In genomic region chr1:150760801-150761331, GRCm38 (mm10) we compare ENCODE assay signal across 21 mouse cellular contexts.
DNase-seq lines count a peak whose midpoint lies in the region; ATAC-seq and TF ChIP-seq lines count a peak whose summit lies in the region.
"Had no signal": no experiment of that assay in that cellular context is flagged by ENCODE, and none has a peak within 500 bp of the region (broad histone marks: within the 10 kb centered on the region; RNA-seq: fewer than 3 reads in every experiment).

No protein-coding gene starts in this region.

- H3K4me3 ChIP-seq in forebrain, postnatal 0 days (ENCODE audit: low read depth, low read length) = no peak overlapping the region
- H3K4me3 ChIP-seq in forebrain, embryonic 10.5 days = no peak overlapping the region
- H3K4me3 ChIP-seq in lung, embryonic 15.5 days = no peak overlapping the region
- H3K4me3 ChIP-seq in embryonic facial prominence, embryonic 15.5 days (replicated peaks) = no peak overlapping the region
- H3K4me3 ChIP-seq: erythroblast, embryonic 14.5 days; layer of hippocampus, adult 2 months; midbrain, embryonic 13.5 days had no signal

- no peaks in the 10 kb centered on the region for H3K36me3 ChIP-seq in forebrain, postnatal 0 days (ENCODE audit: insufficient read depth)
- H3K36me3 ChIP-seq in forebrain, embryonic 10.5 days (replicated peaks) = no peaks in the 10 kb centered on the region
- H3K36me3 ChIP-seq in lung, embryonic 15.5 days = no peaks in the 10 kb centered on the region
- 0 out of 2 replicates have a peak, but pooled peaks cover 9% of the 10 kb centered on the region for H3K36me3 ChIP-seq in embryonic facial prominence, embryonic 15.5 days
- H3K36me3 ChIP-seq: midbrain, embryonic 13.5 days had no signal

- 44% methylated on average over 2 of the region's 2 CpGs for WGBS in forebrain, postnatal 0 days
- WGBS in forebrain, embryonic 10.5 days = 51% methylated on average over 2 of the region's 2 CpGs
- 47% methylated on average over 2 of the region's 2 CpGs for WGBS in lung, embryonic 15.5 days
- 37% methylated on average over 2 of the region's 2 CpGs for WGBS in embryonic facial prominence, embryonic 15.5 days

- H3K27ac ChIP-seq in forebrain, postnatal 0 days (ENCODE audit: low read depth, low read length) = no peak overlapping the region
- no peak overlapping the region for H3K27ac ChIP-seq in forebrain, embryonic 10.5 days
- H3K27ac ChIP-seq in lung, embryonic 15.5 days = no peak overlapping the region
- 0 out of 2 replicates have a peak overlapping the region, but pooled peaks have one; percentile 11 for H3K27ac ChIP-seq in embryonic facial prominence, embryonic 15.5 days (replicated peaks)
- H3K27ac ChIP-seq: hindbrain, embryonic 14.5 days; kidney, postnatal 0 days; layer of hippocampus, adult 2 months; midbrain, embryonic 13.5 days; stomach, postnatal 0 days had no signal

- TF ChIP-seq CTCF in forebrain, postnatal 0 days (IDR thresholded peaks at IDR 0.05; ENCODE audit: low read depth) = no peak

- peak; percentile 25 for ATAC-seq in forebrain, postnatal 0 days
- ATAC-seq in lung, embryonic 15.5 days (ENCODE audit: borderline replicate concordance, extremely low read depth, low FRiP score, low TSS enrichment) = 0 out of 2 replicates have a peak, but pooled peaks have one; percentile 32
- ATAC-seq in embryonic facial prominence, embryonic 15.5 days (ENCODE audit: insufficient number of reproducible peaks, low FRiP score, low TSS enrichment, low read depth) = peak; percentile 47; the same call in 1 of the 2 replicates
- peak; percentile 46 for ATAC-seq in megakaryocyte progenitor cell, adult 5-6 weeks (replicated peaks; ENCODE audit: poor library complexity)
- ATAC-seq: intestine, embryonic 16.5 days; midbrain, embryonic 13.5 days had no signal

- no peak for DNase-seq in forebrain, postnatal 0 days
- DNase-seq in forebrain, embryonic 10.5 days (ENCODE audit: extremely low spot score, low spot score) = no peak
- no peak for DNase-seq in lung, postnatal 25 days (ENCODE audit: low spot score)
- no peak for DNase-seq in MN1 (ENCODE audit: low spot score)
- DNase-seq in layer of hippocampus, postnatal 36 days = no peak
- DNase-seq: adrenal gland, adult 2 months; B cell, adult 2 months; cerebellum, adult 2 months; lung, adult 2 months; right cerebral cortex, adult 18-20 months; thymus, postnatal 14 days had no signal

- no peaks in the 10 kb centered on the region for H3K27me3 ChIP-seq in forebrain, postnatal 0 days (ENCODE audit: insufficient read depth, low read length)
- H3K27me3 ChIP-seq in forebrain, embryonic 10.5 days (ENCODE audit: poor library complexity, severe bottlenecking) = no peaks in the 10 kb centered on the region
- no peaks in the 10 kb centered on the region for H3K27me3 ChIP-seq in lung, embryonic 15.5 days
- no peaks in the 10 kb centered on the region for H3K27me3 ChIP-seq in embryonic facial prominence, embryonic 15.5 days
- H3K27me3 ChIP-seq: midbrain, embryonic 13.5 days had no signal

- H3K4me1 ChIP-seq in forebrain, postnatal 0 days (ENCODE audit: insufficient read depth) = no peaks in the 10 kb centered on the region
- H3K4me1 ChIP-seq in forebrain, embryonic 10.5 days = no peaks in the 10 kb centered on the region
- H3K4me1 ChIP-seq in lung, embryonic 15.5 days = peaks cover 18% of the 10 kb centered on the region
- H3K4me1 ChIP-seq in embryonic facial prominence, embryonic 15.5 days = 0 out of 2 replicates have a peak, but pooled peaks cover 4% of the 10 kb centered on the region
- H3K4me1 ChIP-seq: midbrain, embryonic 13.5 days had no signal

- H3K9ac ChIP-seq in forebrain, postnatal 0 days = no peak overlapping the region
- no peak overlapping the region for H3K9ac ChIP-seq in lung, embryonic 15.5 days
- no peak overlapping the region for H3K9ac ChIP-seq in embryonic facial prominence, embryonic 15.5 days
- H3K9ac ChIP-seq: hindbrain, embryonic 14.5 days; midbrain, embryonic 13.5 days had no signal

- H3K4me2 ChIP-seq in forebrain, postnatal 0 days (ENCODE audit: low read depth) = no peak overlapping the region
- no peak overlapping the region for H3K4me2 ChIP-seq in lung, embryonic 15.5 days
- H3K4me2 ChIP-seq in embryonic facial prominence, embryonic 15.5 days (replicated peaks) = no peak overlapping the region
- H3K4me2 ChIP-seq: hindbrain, embryonic 14.5 days; midbrain, embryonic 13.5 days had no signal

- no peaks in the 10 kb centered on the region for H3K9me3 ChIP-seq in forebrain, postnatal 0 days (ENCODE audit: low read length)
- no peaks in the 10 kb centered on the region for H3K9me3 ChIP-seq in forebrain, embryonic 10.5 days
- no peaks in the 10 kb centered on the region for H3K9me3 ChIP-seq in lung, embryonic 15.5 days
- no peaks in the 10 kb centered on the region for H3K9me3 ChIP-seq in embryonic facial prominence, embryonic 15.5 days (replicated peaks)
- H3K9me3 ChIP-seq: midbrain, embryonic 13.5 days had no signal
